Mouse (Mus musculus) ES-Bruce4 (cell line): ENCODE results near the gene Ceacam15.
"Not testable (repeated sequence)": the region's sequence is repeated elsewhere in the genome, so short reads cannot be mapped to it uniquely, and the experiment has no call there.

Experiments used
- CTCF ChIP-seq: IDR thresholded peaks from one replicate; pipeline ENCODE4 v1.8.1; 2011; ENCODE audit warnings: low read depth, low read length
- EP300 ChIP-seq: IDR thresholded peaks from 2 replicates; pipeline ENCODE4 v1.6.1; 2011; ENCODE audit warnings: low read depth, low read length; ENCODE audit not compliant: insufficient read depth
- POLR2A ChIP-seq: IDR thresholded peaks from one replicate; pipeline ENCODE4 v1.8.1; 2011; ENCODE audit warnings: low read length; ENCODE audit not compliant: insufficient read depth

- TF ChIP-seq CTCF, EP300, POLR2A: not testable (repeated sequence)
These were observed 806 bp downstream of the Ceacam15 start for GRCm38 (mm10) chr7:16674699-16675098.
